Mouse (Mus musculus): ENCODE measurements at regions not wholly inside any gene's neighbourhood (a gene's known extent, or its start where the extent isn't known, plus 50 kb on each side); places are given as distances from the start of the nearest gene placed in this dataset.
"Not testable (repeated sequence)": the region's sequence is repeated elsewhere in the genome, so short reads cannot be mapped to it uniquely, and the experiment has no call there.

GRCm38 (mm10) chr11:29628476-29628875, 64.3 kb upstream of the Rtn4 start:
- DNase-seq (ENCODE audit: low read depth), result no peak
- no peak for TF ChIP-seq CTCF (IDR thresholded peaks at IDR 0.05; ENCODE audit: borderline replicate concordance, extremely low read depth, insufficient read depth, insufficient read length)
- TF ChIP-seq POLR2A (IDR thresholded peaks at IDR 0.05; ENCODE audit: borderline replicate concordance, extremely low read depth, insufficient read depth, insufficient read length, poor library complexity, severe bottlenecking), result no peak

GRCm38 (mm10) chr11:29632486-29632885, 60.3 kb upstream of the Rtn4 start:
- TF ChIP-seq CTCF (IDR thresholded peaks at IDR 0.05; ENCODE audit: borderline replicate concordance, extremely low read depth, insufficient read depth, insufficient read length) (no peak), POLR2A (IDR thresholded peaks at IDR 0.05; ENCODE audit: borderline replicate concordance, extremely low read depth, insufficient read depth, insufficient read length, poor library complexity, severe bottlenecking) (no peak)
- DNase-seq (ENCODE audit: low read depth), result no peak

- not testable (repeated sequence) for DNase-seq (ENCODE audit: low read depth)
Observed at GRCm38 (mm10) chr11:29633288-29633687, 59.5 kb upstream of the Rtn4 start.

- TF ChIP-seq CTCF (IDR thresholded peaks at IDR 0.05; ENCODE audit: borderline replicate concordance, extremely low read depth, insufficient read depth, insufficient read length), result no peak
- no peak for TF ChIP-seq POLR2A (IDR thresholded peaks at IDR 0.05; ENCODE audit: borderline replicate concordance, extremely low read depth, insufficient read depth, insufficient read length, poor library complexity, severe bottlenecking)
- DNase-seq (ENCODE audit: low read depth), result peak; percentile 62
Observed at GRCm38 (mm10) chr11:29636759-29637200, 56.0 kb upstream of the Rtn4 start.

- no peak for DNase-seq (ENCODE audit: low read depth)
- no peak for TF ChIP-seq CTCF (IDR thresholded peaks at IDR 0.05; ENCODE audit: borderline replicate concordance, extremely low read depth, insufficient read depth, insufficient read length)
- TF ChIP-seq POLR2A (IDR thresholded peaks at IDR 0.05; ENCODE audit: borderline replicate concordance, extremely low read depth, insufficient read depth, insufficient read length, poor library complexity, severe bottlenecking), result no peak
Observed at GRCm38 (mm10) chr11:29638093-29638669, 54.6 kb upstream of the Rtn4 start.

- DNase-seq (ENCODE audit: low read depth), result peak; percentile 26
- no peak for TF ChIP-seq POLR2A (IDR thresholded peaks at IDR 0.05; ENCODE audit: borderline replicate concordance, extremely low read depth, insufficient read depth, insufficient read length, poor library complexity, severe bottlenecking)
- TF ChIP-seq CTCF (IDR thresholded peaks at IDR 0.05; ENCODE audit: borderline replicate concordance, extremely low read depth, insufficient read depth, insufficient read length), result no peak
Observed at GRCm38 (mm10) chr11:29638861-29639260, 53.9 kb upstream of the Rtn4 start.

All from brain, embryonic 14.5 days (tissue).